Mouse (Mus musculus) lung, postnatal 0 days (tissue): ENCODE measurements around the gene Ccm2.

Experiments
- CTCF ChIP-seq: IDR thresholded peaks from 2 replicates; pipeline ENCODE4 v1.5.1; 2016; ENCODE audit warnings: antibody characterized with exemption, mild to moderate bottlenecking
- EP300 ChIP-seq: IDR thresholded peaks from 2 replicates; pipeline ENCODE4 v1.6.1; 2016; ENCODE audit warnings: antibody characterized with exemption, mild to moderate bottlenecking, control low read depth

- TF ChIP-seq CTCF (no peak), EP300 (no peak)
These were observed 3.1 kb downstream of the Ccm2 start for GRCm38 (mm10) chr11:6549770-6550169.
